Mouse (Mus musculus) embryonic facial prominence, embryonic 13.5 days (tissue): ENCODE results near the gene D630045J12Rik. TPM values are rescaled to one million over a fixed set of nuclear protein-coding genes. Genes with fewer than 3 reads are reported as not detected.

ENCODE experiments used
- ATAC-seq: fragments of 200-750 bp; cut with Nextera tagmentation; 2 replicates; pipeline ENCODE4 v1.8.0; 2017; ENCODE audit warnings: low read depth; ENCODE audit not compliant: insufficient number of reproducible peaks, insufficient read depth, low FRiP score, low TSS enrichment
- H3K27ac ChIP-seq: fragments of 300-500 bp; sonication (generic); 2 replicates; pipeline ENCODE4 v1.5.1; 2015; ENCODE audit warnings: moderate library complexity, mild to moderate bottlenecking, inconsistent platforms
- H3K27me3 ChIP-seq: fragments of 300-500 bp; sonication (generic); 2 replicates; pipeline ENCODE4 v1.6.1; 2015; ENCODE audit warnings: mild to moderate bottlenecking, inconsistent platforms
- H3K36me3 ChIP-seq: fragments of 300-500 bp; sonication (generic); 2 replicates; pipeline ENCODE4 v1.6.1; 2015; ENCODE audit warnings: mild to moderate bottlenecking, inconsistent platforms
- H3K4me1 ChIP-seq: fragments of 300-500 bp; sonication (generic); 2 replicates; pipeline ENCODE4 v1.6.1; 2015; ENCODE audit warnings: inconsistent platforms
- H3K4me2 ChIP-seq: fragments of 300-500 bp; sonication (generic); 2 replicates; pipeline ENCODE4 v1.6.1; 2015; ENCODE audit warnings: moderate library complexity, mild to moderate bottlenecking, inconsistent platforms
- H3K4me3 ChIP-seq: fragments of 300-500 bp; sonication (generic); 2 replicates; pipeline ENCODE4 v1.5.1; 2015; ENCODE audit warnings: mild to moderate bottlenecking, inconsistent platforms
- H3K9ac ChIP-seq: fragments of 300-500 bp; sonication (generic); 2 replicates; pipeline ENCODE4 v1.6.1; 2015; ENCODE audit warnings: mild to moderate bottlenecking, inconsistent platforms
- H3K9me3 ChIP-seq: fragments of 300-500 bp; sonication (generic); 2 replicates; pipeline ENCODE4 v1.6.1; 2016; ENCODE audit warnings: inconsistent platforms
- WGBS: fragments of 180-500 bp; shearing (Covaris S2); methylation state at CpG from one replicate; pipeline ENCODE4 v1.1.7; 2015; ENCODE audit warnings: mixed read lengths; 5-methylcytosine and 5-hydroxymethylcytosine counted together
- polyA plus RNA-seq: library from polyadenylated mRNA; unstranded; fragments of >200 nt; fragmentation: Nextera tagmentation; extraction: Ambion mirVana; gene quantifications from 2 replicates; pipeline ENCODE4 v1.2.1, GENCODE M21; 2015

The D630045J12Rik gene
- polyA plus RNA-seq, 1 experiment from 2014 or later: 8.3 TPM

GRCm38 (mm10) chr6:38080364-38080763 is 173.4 kb downstream of the D630045J12Rik start:
- ATAC-seq: 0 out of 2 replicates have a peak, but pooled peaks have one; percentile 38

GRCm38 (mm10) chr6:38073592-38073991 is 180.2 kb downstream of the D630045J12Rik start:
- no peak for ATAC-seq
- H3K36me3 ChIP-seq: no peaks in the 10 kb centered on the region

More at GRCm38 (mm10) chr6:38080364-38080763, 173.4 kb downstream of the D630045J12Rik start:
- WGBS: 46% methylated on average over 4 of the region's 4 CpGs
- Histone ChIP-seq H3K4me2 (no peak overlapping the region), H3K4me1 (peaks cover 18% of the 10 kb centered on the region), H3K4me3 (no peak overlapping the region), H3K27ac (no peak overlapping the region), H3K36me3 (no peaks in the 10 kb centered on the region), H3K9ac (no peak overlapping the region), H3K27me3 (no peaks in the 10 kb centered on the region), H3K9me3 (no peaks in the 10 kb centered on the region)

More at GRCm38 (mm10) chr6:38073592-38073991, 180.2 kb downstream of the D630045J12Rik start:
- H3K4me1 ChIP-seq: no peaks in the 10 kb centered on the region
- no peak overlapping the region for H3K4me3 ChIP-seq
- no peaks in the 10 kb centered on the region for H3K27me3 ChIP-seq
- WGBS: 87% methylated on average over 3 of the region's 3 CpGs
- no peak overlapping the region for H3K4me2 ChIP-seq
- H3K9ac ChIP-seq: no peak overlapping the region
- H3K9me3 ChIP-seq: no peaks in the 10 kb centered on the region; the same call in 1 of the 2 replicates
- H3K27ac ChIP-seq: no peak overlapping the region

Other genes starting within 250 kb of the D630045J12Rik start
- 4.1 and 6.6 TPM in 2 replicates for gene Svopl, start 207.0 kb downstream of the D630045J12Rik start, polyA plus RNA-seq
- gene Tmem213, start 144.8 kb downstream of the D630045J12Rik start, polyA plus RNA-seq: 2.1 and 3.8 TPM in 2 replicates
- 1.1 and 1.3 TPM in 2 replicates for gene Atp6v0a4, start 129.4 kb downstream of the D630045J12Rik start, polyA plus RNA-seq
- gene Zc3hav1l, start 45.2 kb upstream of the D630045J12Rik start, polyA plus RNA-seq: 13.7 and 15.6 TPM in 2 replicates
- 3.2 and 4.0 TPM in 2 replicates for gene Zc3hav1, start 100.6 kb upstream of the D630045J12Rik start, polyA plus RNA-seq
- 9.9 and 10.6 TPM in 2 replicates for gene Ttc26, start 127.5 kb upstream of the D630045J12Rik start, polyA plus RNA-seq
- 19.3 and 24.8 TPM in 2 replicates for gene Ubn2, start 179.9 kb upstream of the D630045J12Rik start, polyA plus RNA-seq